Mouse (Mus musculus) hindlimb bud, embryonic 11.5 days (tissue): ENCODE data around the gene U2af1.
A peak's percentile ranks its signal among the peaks of the same experiment; 100 is the strongest.
"Not testable (repeated sequence)": the region's sequence is repeated elsewhere in the genome, so short reads cannot be mapped to it uniquely, and the experiment has no call there.

ENCODE experiments used
- DNase-seq: peaks from one replicate; pipeline ENCODE4 v3.0.0-alpha.2; 2012; ENCODE audit warnings: low read depth, low spot score; ENCODE audit errors: extremely low spot score

Gene U2af1

DNA sequence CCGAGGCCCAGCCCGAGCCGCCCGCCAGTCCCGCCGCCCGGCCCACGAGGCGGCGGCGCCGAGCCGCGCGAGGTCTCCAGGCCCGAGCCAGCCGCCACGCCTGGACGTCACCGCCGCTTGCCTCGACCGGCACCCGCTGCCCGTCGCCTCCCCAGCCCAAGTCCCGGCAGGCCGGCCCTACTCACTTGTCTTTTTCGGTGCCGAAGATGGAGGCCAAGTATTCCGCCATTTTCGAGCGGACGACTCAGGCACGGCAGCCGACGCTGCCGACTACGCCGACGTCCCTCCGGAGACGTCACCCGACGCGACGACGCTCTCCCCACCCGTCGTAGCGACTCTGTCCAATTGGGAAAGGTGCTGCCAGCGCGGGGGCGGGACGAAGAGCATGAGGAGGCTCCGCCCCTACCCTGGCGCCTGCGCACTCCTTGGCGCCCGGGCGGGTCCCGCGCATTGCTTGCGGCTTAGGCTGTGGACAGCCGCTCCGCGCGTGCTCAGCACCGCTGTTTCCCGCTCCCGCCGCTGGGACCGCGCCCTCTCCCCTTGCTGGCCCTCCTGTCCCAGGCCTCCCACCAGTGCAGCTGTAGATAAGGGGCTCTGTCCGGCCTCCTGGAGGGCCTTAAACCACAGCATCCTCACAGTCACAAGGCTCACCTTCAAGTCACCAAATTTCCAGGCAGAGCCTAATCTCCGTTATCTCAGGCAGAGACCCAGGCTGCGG is at the start of gene U2af1:
U2af1 (minus strand) TSS at position 425 of the 718 bp plus-strand sequence.
- peak; percentile 93 for DNase-seq

GRCm38 (mm10) chr17:31705271-31706020 is 46.8 kb upstream of the U2af1 start:
- no peak for DNase-seq

- no peak for DNase-seq
Observed at GRCm38 (mm10) chr17:31703276-31703980, 44.7 kb upstream of the U2af1 start.

GRCm38 (mm10) chr17:31698347-31698746 is 39.7 kb upstream of the U2af1 start:
- DNase-seq, result no peak

- DNase-seq, result not testable (repeated sequence)
Observed at GRCm38 (mm10) chr17:31695356-31695755, 36.7 kb upstream of the U2af1 start.

DNA sequence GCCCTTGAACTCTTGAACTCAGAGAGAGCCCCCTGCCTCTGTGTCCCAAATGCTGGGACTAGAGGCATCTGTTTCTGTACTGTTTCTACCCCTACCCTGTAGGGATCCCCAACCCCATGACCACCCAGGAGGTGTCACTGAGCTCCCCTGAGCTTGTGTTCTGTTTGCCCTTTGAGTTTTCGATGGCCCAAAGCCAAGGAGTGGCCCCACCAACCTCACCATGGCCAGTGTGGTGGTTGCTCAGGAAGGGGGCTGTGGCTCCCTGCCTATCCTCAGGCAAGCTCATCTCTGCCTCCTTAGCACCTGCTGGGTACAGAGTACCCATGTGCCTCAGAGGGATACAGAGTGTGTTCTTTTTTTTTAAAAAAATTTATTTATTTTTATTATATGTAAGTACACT is 36.3 kb upstream of the U2af1 start:
- no peak for DNase-seq

DNA sequence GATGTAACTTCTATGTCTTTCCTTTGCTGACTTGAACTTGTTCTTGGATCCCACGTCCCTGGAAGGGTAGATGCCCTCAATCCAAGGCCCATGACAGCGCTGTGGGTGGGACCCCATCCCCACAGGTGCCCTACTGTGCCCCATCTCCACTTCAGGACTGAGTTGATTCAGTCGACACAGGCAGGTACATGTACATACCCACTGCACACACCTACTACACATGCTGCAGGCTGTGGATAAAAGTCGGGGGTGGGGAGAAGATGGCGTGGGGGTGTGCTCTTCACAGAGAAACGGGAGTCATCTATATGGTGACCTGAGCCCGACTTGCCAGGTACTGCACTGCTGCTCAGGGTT is 35.3 kb upstream of the U2af1 start:
- DNase-seq, result no peak

GRCm38 (mm10) chr17:31693330-31694022 is 34.8 kb upstream of the U2af1 start:
- no peak for DNase-seq

DNA sequence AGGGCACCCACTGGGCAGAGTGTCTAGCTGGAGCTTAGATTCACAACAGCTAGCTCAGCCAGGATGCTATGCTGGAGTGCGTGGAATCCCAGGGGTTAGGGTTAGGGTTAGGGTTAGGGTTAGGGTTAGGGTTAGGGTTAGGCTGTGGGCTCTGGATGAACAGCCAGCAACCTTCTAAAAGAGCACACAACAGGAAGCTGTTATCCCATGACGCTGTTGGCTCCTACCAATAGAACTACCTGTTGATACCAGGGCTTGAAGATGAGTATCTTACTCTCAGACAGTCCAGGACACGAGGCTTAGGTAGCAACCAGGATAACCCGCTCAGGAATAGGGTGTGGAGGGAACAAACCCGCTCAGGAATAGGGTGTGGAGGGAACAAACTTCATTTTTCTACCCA is 34.2 kb upstream of the U2af1 start:
- DNase-seq, result no peak

DNA sequence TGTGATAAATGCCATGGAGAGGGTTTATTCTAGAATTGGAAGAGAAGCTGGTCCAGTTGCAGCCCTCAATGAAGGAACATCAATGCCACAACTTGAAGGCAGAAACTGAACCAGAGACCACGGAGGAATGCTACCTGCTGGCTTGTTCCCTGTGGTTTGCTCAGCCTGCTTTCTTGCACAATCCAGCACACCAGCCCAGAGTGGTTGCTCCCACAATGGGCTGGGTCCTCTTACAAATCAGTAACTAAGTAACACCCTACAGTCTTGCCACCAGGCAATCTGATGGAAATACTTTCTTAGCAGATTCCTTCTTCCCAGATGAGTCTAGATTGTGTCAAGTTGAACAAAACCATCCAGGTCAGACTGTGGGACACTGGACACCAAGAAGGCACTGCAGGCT is 30.9 kb upstream of the U2af1 start:
- no peak for DNase-seq

- no peak for DNase-seq
Observed at GRCm38 (mm10) chr17:31688112-31688511, 29.4 kb upstream of the U2af1 start.

- DNase-seq, result no peak
Observed at GRCm38 (mm10) chr17:31686225-31686564, 27.5 kb upstream of the U2af1 start.

DNA sequence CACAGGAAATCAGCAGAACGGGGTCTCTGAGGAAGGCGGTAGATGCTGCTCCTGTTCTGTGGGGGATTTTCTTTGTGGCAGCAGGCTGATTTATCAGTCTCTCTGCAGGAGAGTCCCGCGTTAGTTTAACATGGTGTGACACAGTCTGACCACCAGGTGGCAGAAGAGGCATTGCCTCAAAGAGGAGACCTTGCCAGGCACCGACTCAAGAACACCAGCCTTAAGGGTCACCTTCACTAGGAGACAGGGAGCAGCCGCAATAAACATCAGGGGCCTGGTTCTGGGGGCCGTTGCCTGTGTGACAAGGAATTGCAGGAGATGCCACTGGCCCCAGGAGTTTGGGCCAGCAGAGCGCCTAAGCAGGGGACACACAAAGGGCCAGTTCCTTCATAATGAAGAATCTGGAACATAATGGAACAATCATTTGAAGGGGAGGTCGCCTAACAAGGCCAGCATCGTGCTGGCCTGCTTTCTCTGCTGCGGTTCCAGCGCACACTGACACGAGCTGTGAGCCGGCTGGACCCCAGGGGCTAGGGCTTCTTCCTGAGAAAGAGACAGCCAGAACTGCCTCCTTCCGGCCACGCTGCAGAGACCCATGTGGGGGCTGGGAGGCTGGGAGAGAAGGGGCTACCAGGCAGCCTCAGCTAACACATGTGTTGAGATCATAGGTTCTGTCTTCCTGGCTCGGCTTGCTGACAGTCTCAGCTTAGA is 27.0 kb upstream of the U2af1 start:
- DNase-seq, result peak; percentile 92

GRCm38 (mm10) chr17:31680450-31680849 is 21.8 kb upstream of the U2af1 start:
- DNase-seq, result no peak

- DNase-seq, result no peak
Observed at GRCm38 (mm10) chr17:31677507-31677906, 18.8 kb upstream of the U2af1 start, which contains the start of gene Cryaa. Cryaa (plus strand) TSS chr17:31677807.

DNA sequence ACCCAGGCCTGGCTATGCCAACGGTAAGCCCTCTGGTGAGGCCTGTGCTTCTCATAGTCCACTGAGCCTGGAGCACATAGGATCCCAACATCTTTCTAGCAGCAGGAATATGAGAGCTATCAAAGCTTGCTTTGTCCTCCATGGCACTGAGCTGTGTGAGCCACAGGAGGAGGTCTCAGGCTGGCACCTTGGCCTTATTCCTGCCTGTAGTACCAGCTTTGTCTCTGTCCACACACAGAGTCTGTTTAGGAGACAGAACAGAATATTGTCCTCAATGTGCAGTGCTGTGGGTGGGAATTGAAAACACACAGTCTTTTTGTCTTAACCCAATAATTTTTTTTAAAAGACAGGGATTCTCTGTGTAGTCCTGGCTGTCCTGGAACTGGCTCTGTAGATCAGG is 15.7 kb upstream of the U2af1 start:
- no peak for DNase-seq

GRCm38 (mm10) chr17:31672279-31672678 is 13.6 kb upstream of the U2af1 start:
- no peak for DNase-seq

DNA sequence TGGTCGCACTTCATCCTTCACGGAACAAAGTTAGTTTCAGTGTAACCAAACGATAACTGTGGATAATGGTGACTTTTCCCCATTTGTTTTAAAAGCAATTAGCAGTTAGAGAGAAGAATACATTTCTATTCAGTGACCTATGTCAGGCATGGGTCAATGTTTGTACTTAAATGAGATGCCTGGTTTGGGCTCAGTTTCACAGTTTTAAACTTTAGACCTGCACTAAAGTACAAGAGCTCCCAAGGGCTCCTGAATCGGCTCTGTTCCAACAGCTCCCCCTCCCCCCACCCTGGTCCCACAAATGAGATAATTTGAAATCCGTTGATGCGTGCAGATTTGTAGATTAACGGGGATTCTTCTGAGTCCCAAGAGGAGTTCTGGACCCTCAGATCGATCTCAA is 13.0 kb upstream of the U2af1 start:
- DNase-seq, result no peak

DNA sequence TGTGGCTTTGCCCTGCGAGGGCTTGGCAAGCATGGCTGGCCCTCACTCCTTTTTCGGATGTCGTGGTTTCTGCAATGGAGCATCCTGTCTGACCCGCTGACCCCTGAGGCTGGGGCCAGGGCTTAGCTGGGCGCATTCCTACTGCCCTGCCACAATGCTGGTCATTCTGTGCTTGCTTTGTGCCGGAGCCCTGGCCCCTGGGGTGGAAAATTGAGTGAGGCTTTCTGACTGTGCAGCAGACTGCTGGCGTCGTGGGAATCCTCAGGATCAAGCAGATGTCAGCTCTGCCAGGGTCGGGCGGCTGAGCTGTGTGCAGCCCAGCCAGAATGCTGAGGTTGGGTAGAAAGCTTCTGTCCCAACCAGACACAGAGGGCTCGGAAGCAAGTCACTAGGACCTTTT is 11.5 kb upstream of the U2af1 start:
- no peak for DNase-seq

- DNase-seq, result no peak
Observed at GRCm38 (mm10) chr17:31668306-31668705, 9.6 kb upstream of the U2af1 start.

GRCm38 (mm10) chr17:31664760-31665159 is 6.1 kb upstream of the U2af1 start:
- peak; percentile 72 for DNase-seq
